Mouse (Mus musculus) cerebellum, adult 2 months (tissue): ENCODE measurements around the gene Arid3c.
"Not testable (repeated sequence)": the region's sequence is repeated elsewhere in the genome, so short reads cannot be mapped to it uniquely, and the experiment has no call there.

Source experiments
- CTCF ChIP-seq: fragments of 200-500 bp; IDR thresholded peaks from 2 replicates; pipeline ENCODE4 v1.5.1; 2011; ENCODE audit warnings: low read depth, mild to moderate bottlenecking, control low read depth, low read length, moderate library complexity, borderline replicate concordance; ENCODE audit not compliant: insufficient read depth
- POLR2A ChIP-seq: fragments of 200-500 bp; IDR thresholded peaks from 2 replicates; pipeline ENCODE4 v1.6.1; 2011; ENCODE audit warnings: low read length, control low read depth, borderline replicate concordance; ENCODE audit not compliant: insufficient read depth

DNA sequence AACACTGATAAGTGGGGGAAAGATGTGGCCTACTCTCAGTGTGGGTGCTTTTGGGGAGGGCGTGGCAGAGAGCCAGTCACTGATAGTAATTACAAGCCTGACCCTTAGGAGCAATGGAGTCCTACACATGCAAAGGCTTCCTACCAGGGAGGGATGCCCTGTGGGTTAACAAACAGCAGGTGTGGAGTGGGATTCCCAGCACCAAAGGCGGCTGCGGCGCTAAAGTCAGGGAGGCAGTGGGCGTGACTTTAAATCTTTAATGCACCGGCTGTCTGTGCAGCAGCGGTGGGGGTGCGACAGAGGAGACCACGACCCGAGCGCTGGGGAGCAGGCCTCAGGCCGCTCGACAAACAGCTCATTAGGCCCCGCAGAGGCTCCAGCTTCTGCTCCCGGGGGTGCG, 42.0 kb upstream of the Arid3c start:
- TF ChIP-seq CTCF, POLR2A: not testable (repeated sequence)
